Mouse (Mus musculus) G1E (cell line): ENCODE results near the gene Alpi. TPM values are rescaled to one million over a fixed set of nuclear protein-coding genes. Genes with fewer than 3 reads are reported as not detected.
A peak's percentile ranks its signal among the peaks of the same experiment; 100 is the strongest.

Experiments used
- ATAC-seq: 2 replicates; pipeline ENCODE4 v1.8.0; 2016; ENCODE audit warnings: mild to moderate bottlenecking; ENCODE audit not compliant: insufficient number of reproducible peaks, poor library complexity, low FRiP score, severe bottlenecking; ENCODE audit errors: extremely low read depth
- DNase-seq: peaks from one replicate; pipeline ENCODE4 v3.0.0; 2012; ENCODE audit warnings: low spot score
- H3K27me3 ChIP-seq: 2 replicates; pipeline ENCODE4 v1.6.1; 2012; ENCODE audit warnings: mild to moderate bottlenecking, low read length, inconsistent platforms; ENCODE audit not compliant: insufficient read depth
- H3K36me3 ChIP-seq: replicated peaks from 2 replicates; pipeline ENCODE3; 2012; ENCODE audit warnings: mild to moderate bottlenecking, inconsistent platforms
- H3K4me1 ChIP-seq: 2 replicates; pipeline ENCODE4 v1.6.1; 2012; ENCODE audit warnings: low read depth, low read length, inconsistent platforms, mixed read lengths; ENCODE audit not compliant: insufficient read depth
- H3K4me3 ChIP-seq: 2 replicates; pipeline ENCODE4 v1.5.1; 2012; ENCODE audit warnings: low read depth, mild to moderate bottlenecking, inconsistent platforms, low read length, moderate library complexity, mixed read lengths
- H3K9me3 ChIP-seq: replicated peaks from 2 replicates; pipeline ENCODE4 v1.6.1; 2012; ENCODE audit warnings: inconsistent platforms
- CTCF ChIP-seq: IDR thresholded peaks from 2 replicates; pipeline ENCODE4 v1.5.1; 2012; ENCODE audit warnings: low read depth, low read length, inconsistent platforms, mixed read lengths
- GATA1 ChIP-seq: IDR thresholded peaks from 2 replicates; pipeline ENCODE4 v1.6.1; 2012; ENCODE audit warnings: borderline replicate concordance, low read length, inconsistent platforms, mixed read lengths
- GATA2 ChIP-seq: IDR thresholded peaks from 2 replicates; pipeline ENCODE4 v1.6.1; 2012; ENCODE audit warnings: low read depth, low read length, inconsistent platforms, borderline replicate concordance
- POLR2AphosphoS5 ChIP-seq: IDR thresholded peaks from 2 replicates; pipeline ENCODE4 v1.6.1; 2012; ENCODE audit warnings: low read depth, low read length, inconsistent platforms; ENCODE audit not compliant: insufficient replicate concordance
- TAL1 ChIP-seq: conservative IDR thresholded peaks from 2 replicates; pipeline ENCODE4 v1.6.1; 2012; ENCODE audit warnings: low read depth, low read length, inconsistent platforms, mixed read lengths
- polyA plus RNA-seq: library from polyadenylated mRNA; stranded (reverse); fragments of >175 nt; gene quantifications from 2 replicates; pipeline ENCODE4 v1.2.3, GENCODE M21; 2012
- total RNA-seq, 2 experiments: library from RNA; stranded (forward) in 1 of 2; stranded (reverse) in 1 of 2; fragments of 200-1000 nt in 1 of 2; fragments of >200 nt in 1 of 2; fragmentation: Nextera tagmentation in 1 of 2; gene quantifications; 2 replicates each; pipeline ENCODE4 v1.2.3; 2014 to 2017

Gene Alpi
- total and polyA plus RNA-seq, 3 experiments: not detected

GRCm38 (mm10) chr1:87124673-87125072 is 23.3 kb upstream of the Alpi start, which contains the start of gene Akp3:
TSS of gene Akp3 (plus strand) at chr1:87124973.
- no peak for TF ChIP-seq CTCF
- TF ChIP-seq GATA2: no peak
- TF ChIP-seq TAL1: no peak
- TF ChIP-seq GATA1: no peak
- no peak for TF ChIP-seq POLR2AphosphoS5
- no peak for ATAC-seq

GRCm38 (mm10) chr1:87114784-87115183 is 13.4 kb upstream of the Alpi start:
- no peak for DNase-seq
- no peak for ATAC-seq
- H3K36me3 ChIP-seq: no peaks in the 10 kb centered on the region

More at GRCm38 (mm10) chr1:87124673-87125072, 23.3 kb upstream of the Alpi start, which contains the start of gene Akp3:
- H3K4me1 ChIP-seq: no peaks in the 10 kb centered on the region
- no peaks in the 10 kb centered on the region for H3K36me3 ChIP-seq
- DNase-seq: no peak
- no peaks in the 10 kb centered on the region for H3K9me3 ChIP-seq
- H3K4me3 ChIP-seq: no peak within 1 kb of the TSS
- peaks cover 18% of the 10 kb centered on the region for H3K27me3 ChIP-seq

GRCm38 (mm10) chr1:87111719-87112354 is 10.4 kb upstream of the Alpi start:
- no peaks in the 10 kb centered on the region for H3K36me3 ChIP-seq
- H3K4me3 ChIP-seq: no peak overlapping the region
- peaks cover 1% of the 10 kb centered on the region for H3K27me3 ChIP-seq
- no peaks in the 10 kb centered on the region for H3K9me3 ChIP-seq
- TF ChIP-seq GATA2: no peak
- no peak for TF ChIP-seq POLR2AphosphoS5
- no peak for TF ChIP-seq TAL1
- peak; percentile 24; the same call in 1 of the 2 replicates for TF ChIP-seq CTCF
- DNase-seq: no peak
- ATAC-seq: no peak
- H3K4me1 ChIP-seq: no peaks in the 10 kb centered on the region

More at GRCm38 (mm10) chr1:87114784-87115183, 13.4 kb upstream of the Alpi start:
- Histone ChIP-seq H3K4me1 (no peaks in the 10 kb centered on the region), H3K27me3 (peaks cover 2% of the 10 kb centered on the region; the same call in 1 of the 2 replicates), H3K9me3 (no peaks in the 10 kb centered on the region), H3K4me3 (no peak overlapping the region)
- TF ChIP-seq CTCF (no peak), GATA1 (no peak), POLR2AphosphoS5 (no peak), TAL1 (no peak), GATA2 (no peak)

GRCm38 (mm10) chr1:87108564-87108963 is 7.2 kb upstream of the Alpi start:
- H3K27me3 ChIP-seq: no peaks in the 10 kb centered on the region; the same call in none of the 2 replicates
- ATAC-seq: no peak
- DNase-seq: no peak
- no peaks in the 10 kb centered on the region for H3K36me3 ChIP-seq
- no peak overlapping the region for H3K4me3 ChIP-seq
- no peaks in the 10 kb centered on the region for H3K4me1 ChIP-seq
- TF ChIP-seq POLR2AphosphoS5 (no peak), GATA1 (no peak), GATA2 (no peak), CTCF (no peak), TAL1 (no peak)
- H3K9me3 ChIP-seq: no peaks in the 10 kb centered on the region

GRCm38 (mm10) chr1:87106536-87106935 is 5.1 kb upstream of the Alpi start:
- TF ChIP-seq POLR2AphosphoS5 (no peak), TAL1 (no peak)
- H3K27me3 ChIP-seq: peaks cover 4% of the 10 kb centered on the region
- no peak for ATAC-seq

GRCm38 (mm10) chr1:87103936-87104335 is 2.5 kb upstream of the Alpi start:
- no peaks in the 10 kb centered on the region for H3K9me3 ChIP-seq
- no peaks in the 10 kb centered on the region for H3K36me3 ChIP-seq
- ATAC-seq (no peak), DNase-seq (no peak)
- no peaks in the 10 kb centered on the region; the same call in 1 of the 2 replicates for H3K4me1 ChIP-seq
- H3K4me3 ChIP-seq: no peak overlapping the region
- H3K27me3 ChIP-seq: peaks cover 7% of the 10 kb centered on the region; the same call in 1 of the 2 replicates
- TF ChIP-seq CTCF (no peak), GATA1 (no peak), GATA2 (no peak), POLR2AphosphoS5 (no peak), TAL1 (no peak)

More at GRCm38 (mm10) chr1:87106536-87106935, 5.1 kb upstream of the Alpi start:
- Histone ChIP-seq H3K9me3 (no peaks in the 10 kb centered on the region), H3K4me1 (no peaks in the 10 kb centered on the region; the same call in 1 of the 2 replicates), H3K36me3 (no peaks in the 10 kb centered on the region), H3K4me3 (no peak overlapping the region)
- no peak for DNase-seq

- DNase-seq (no peak), ATAC-seq (no peak)
- Histone ChIP-seq H3K4me3 (no peak overlapping the region), H3K36me3 (no peaks in the 10 kb centered on the region), H3K9me3 (no peaks in the 10 kb centered on the region), H3K4me1 (no peaks in the 10 kb centered on the region; the same call in none of the 2 replicates), H3K27me3 (peaks cover 7% of the 10 kb centered on the region; the same call in 1 of the 2 replicates)
- no peak for TF ChIP-seq GATA2
Measured at GRCm38 (mm10) chr1:87102114-87102513, 708 bp upstream of the Alpi start.
